Mouse (Mus musculus) stomach, postnatal 0 days (tissue): ENCODE measurements around the gene Il34. TPM values are rescaled to one million over a fixed set of nuclear protein-coding genes. Genes with fewer than 3 reads are reported as not detected.

ENCODE experiments used
- ATAC-seq: fragments of 200-750 bp; cut with Nextera tagmentation; 2 replicates; pipeline ENCODE4 v1.8.0; 2017; ENCODE audit not compliant: low FRiP score, low TSS enrichment
- DNase-seq: peaks from one replicate; pipeline ENCODE4 v3.0.0-alpha.2; 2016; ENCODE audit warnings: low spot score
- H3K27ac ChIP-seq: fragments of 300-500 bp; sonication (generic); replicated peaks from 2 replicates; pipeline ENCODE4 v1.5.1; 2014; ENCODE audit warnings: mild to moderate bottlenecking, control low read depth
- H3K27me3 ChIP-seq: fragments of 300-500 bp; sonication (generic); 2 replicates; pipeline ENCODE4 v1.6.1; 2014; ENCODE audit warnings: low read length; ENCODE audit not compliant: control insufficient read depth, insufficient read depth
- H3K36me3 ChIP-seq: fragments of 300-500 bp; sonication (generic); 2 replicates; pipeline ENCODE4 v1.6.1; 2014; ENCODE audit warnings: low read length, mixed read lengths; ENCODE audit not compliant: control insufficient read depth, insufficient read depth
- H3K4me1 ChIP-seq: fragments of 300-500 bp; sonication (generic); replicated peaks from 2 replicates; pipeline ENCODE4 v1.6.1; 2014; ENCODE audit warnings: antibody characterized with exemption; ENCODE audit not compliant: control insufficient read depth, insufficient read depth
- H3K4me2 ChIP-seq: fragments of 300-500 bp; sonication (generic); replicated peaks from 2 replicates; pipeline ENCODE4 v1.6.1; 2014; ENCODE audit warnings: low read depth, mild to moderate bottlenecking, control low read depth, moderate library complexity
- H3K4me3 ChIP-seq: fragments of 300-500 bp; sonication (generic); 2 replicates; pipeline ENCODE4 v1.5.1; 2014; ENCODE audit warnings: low read depth, low read length, control low read depth
- H3K9ac ChIP-seq: fragments of 300-500 bp; sonication (generic); 2 replicates; pipeline ENCODE4 v1.6.1; 2014; ENCODE audit warnings: mild to moderate bottlenecking, low read length, control low read depth, mixed read lengths
- H3K9me3 ChIP-seq: fragments of 300-500 bp; sonication (generic); 2 replicates; pipeline ENCODE4 v1.6.1; 2016; ENCODE audit warnings: low read length; ENCODE audit not compliant: control insufficient read depth
- CTCF ChIP-seq: IDR thresholded peaks from 2 replicates; pipeline ENCODE4 v1.5.1; 2016; ENCODE audit warnings: antibody characterized with exemption, low read depth, mild to moderate bottlenecking, moderate library complexity
- EP300 ChIP-seq: optimal IDR thresholded peaks from 2 replicates; pipeline ENCODE3; 2016; ENCODE audit warnings: antibody characterized with exemption
- WGBS: fragments of 180-500 bp; shearing (Covaris S2); extraction: QIAGEN DNeasy Blood & Tissue Kit; methylation state at CpG from one replicate; pipeline ENCODE4 v1.1.7; 2014; 5-methylcytosine and 5-hydroxymethylcytosine counted together
- polyA plus RNA-seq: library from polyadenylated mRNA; unstranded; fragments of >200 nt; fragmentation: Nextera tagmentation; extraction: Ambion mirVana; gene quantifications from 2 replicates; pipeline ENCODE4 v1.2.1, GENCODE M21; 2015

The Il34 gene
- polyA plus RNA-seq, 1 experiment from 2014 or later, result 6.4 TPM

GRCm38 (mm10) chr8:110699501-110699900, 106.2 kb downstream of the Il34 start:
- TF ChIP-seq EP300 (no peak), CTCF (no peak)
- no peak for DNase-seq
- H3K27me3 ChIP-seq, result no peaks in the 10 kb centered on the region
- ATAC-seq, result no peak
- no peaks in the 10 kb centered on the region for H3K9me3 ChIP-seq
- no peak overlapping the region for H3K27ac ChIP-seq
- no peak overlapping the region for H3K4me3 ChIP-seq
- H3K36me3 ChIP-seq, result no peaks in the 10 kb centered on the region
- no peak overlapping the region for H3K9ac ChIP-seq
- 75% methylated on average over 7 of the region's 7 CpGs for WGBS
- peaks cover 4% of the 10 kb centered on the region for H3K4me1 ChIP-seq
- H3K4me2 ChIP-seq, result no peak overlapping the region

DNA sequence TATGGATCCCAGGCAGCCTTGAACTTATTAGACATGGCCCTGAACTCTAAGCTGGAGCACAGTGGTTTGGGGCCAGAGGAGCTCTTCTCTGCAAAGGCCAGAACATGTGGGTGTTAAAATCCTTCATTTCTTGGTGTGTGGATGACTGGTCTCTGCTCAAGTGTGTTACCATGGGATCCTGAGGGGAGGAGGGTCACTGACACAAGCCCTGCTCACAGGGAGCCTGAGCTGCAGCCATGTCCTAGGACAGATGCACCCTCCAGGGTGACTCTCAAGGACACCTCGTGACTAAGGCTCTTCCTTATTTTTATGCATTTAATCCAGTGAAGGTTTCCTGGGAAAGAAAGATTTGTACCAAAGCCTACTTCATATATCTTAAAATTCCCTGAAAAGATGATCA, 107.6 kb downstream of the Il34 start:
- Histone ChIP-seq H3K36me3 (no peaks in the 10 kb centered on the region), H3K9me3 (no peaks in the 10 kb centered on the region), H3K27me3 (no peaks in the 10 kb centered on the region), H3K4me3 (no peak overlapping the region), H3K4me1 (peaks cover under 1% of the 10 kb centered on the region; the same call in 1 of the 2 replicates), H3K4me2 (no peak overlapping the region), H3K27ac (no peak overlapping the region), H3K9ac (no peak overlapping the region)
- DNase-seq, result no peak
- no peak for ATAC-seq
- TF ChIP-seq CTCF (no peak), EP300 (no peak)
- 74% methylated on average over 1 of the region's 1 CpGs for whole genome bisulfite sequencing

DNA sequence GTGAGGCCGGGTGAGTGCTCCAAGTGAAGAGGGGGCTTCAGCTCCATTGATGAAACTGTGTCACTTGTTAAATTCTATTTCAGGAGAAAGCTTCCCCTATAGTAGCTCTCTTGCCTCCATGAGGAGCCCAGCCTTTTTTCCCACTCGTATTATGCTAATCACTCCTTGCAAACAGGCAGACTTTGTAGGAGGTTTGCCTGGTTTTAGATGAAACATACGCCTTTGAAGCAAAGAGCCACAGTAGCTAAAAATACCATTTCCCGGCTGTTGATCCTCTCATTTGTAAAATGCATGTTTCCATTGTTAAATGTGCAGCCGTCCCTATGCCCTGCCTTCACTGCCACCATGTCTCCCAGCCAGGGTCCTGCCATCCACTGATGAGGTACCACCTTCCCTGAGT, 108.2 kb downstream of the Il34 start:
- H3K9me3 ChIP-seq, result no peaks in the 10 kb centered on the region
- 73% methylated on average over 5 of the region's 5 CpGs for WGBS
- H3K4me2 ChIP-seq, result no peak overlapping the region
- DNase-seq (no peak), ATAC-seq (no peak)
- H3K27ac ChIP-seq, result no peak overlapping the region
- H3K4me3 ChIP-seq, result no peak overlapping the region
- no peak overlapping the region for H3K9ac ChIP-seq
- H3K4me1 ChIP-seq, result no peaks in the 10 kb centered on the region
- no peaks in the 10 kb centered on the region for H3K27me3 ChIP-seq
- no peaks in the 10 kb centered on the region for H3K36me3 ChIP-seq
- TF ChIP-seq EP300, result no peak
- no peak for TF ChIP-seq CTCF

GRCm38 (mm10) chr8:110696051-110696450, 109.7 kb downstream of the Il34 start:
- no peak overlapping the region for H3K4me2 ChIP-seq
- no peak overlapping the region for H3K9ac ChIP-seq
- no peaks in the 10 kb centered on the region for H3K27me3 ChIP-seq
- no peak overlapping the region for H3K27ac ChIP-seq
- ATAC-seq (no peak), DNase-seq (no peak)
- TF ChIP-seq CTCF (no peak), EP300 (no peak)
- no peaks in the 10 kb centered on the region for H3K4me1 ChIP-seq
- H3K4me3 ChIP-seq, result no peak overlapping the region
- WGBS, result 87% methylated on average over 4 of the region's 4 CpGs
- no peaks in the 10 kb centered on the region for H3K9me3 ChIP-seq
- no peaks in the 10 kb centered on the region for H3K36me3 ChIP-seq

GRCm38 (mm10) chr8:110695431-110695830, 110.3 kb downstream of the Il34 start:
- Histone ChIP-seq H3K27me3 (no peaks in the 10 kb centered on the region), H3K9me3 (no peaks in the 10 kb centered on the region), H3K27ac (no peak overlapping the region), H3K4me3 (no peak overlapping the region), H3K4me2 (no peak overlapping the region), H3K9ac (no peak overlapping the region), H3K4me1 (no peaks in the 10 kb centered on the region), H3K36me3 (no peaks in the 10 kb centered on the region; the same call in 1 of the 2 replicates)
- WGBS, result 82% methylated on average over 5 of the region's 5 CpGs
- no peak for ATAC-seq
- no peak for DNase-seq
- TF ChIP-seq CTCF (no peak), EP300 (no peak)

- H3K4me3 ChIP-seq, result no peak overlapping the region
- ATAC-seq (no peak), DNase-seq (no peak)
- no peaks in the 10 kb centered on the region for H3K9me3 ChIP-seq
- H3K27me3 ChIP-seq, result no peaks in the 10 kb centered on the region
- H3K4me1 ChIP-seq, result no peaks in the 10 kb centered on the region
- no peak overlapping the region for H3K4me2 ChIP-seq
- H3K27ac ChIP-seq, result no peak overlapping the region
- TF ChIP-seq CTCF (no peak), EP300 (no peak)
- 78% methylated on average over 4 of the region's 4 CpGs for WGBS
- no peak overlapping the region for H3K9ac ChIP-seq
- no peaks in the 10 kb centered on the region; the same call in 1 of the 2 replicates for H3K36me3 ChIP-seq
Observed at GRCm38 (mm10) chr8:110694826-110695225, 110.9 kb downstream of the Il34 start.
